Mouse (Mus musculus): ENCODE results near the gene Rpl9-ps6. TPM values are rescaled to one million over a fixed set of nuclear protein-coding genes. Genes with fewer than 3 reads are reported as not detected.

Gene Rpl9-ps6
- total RNA-seq, 1 experiment from 2014 or later, result 259 TPM

DNA sequence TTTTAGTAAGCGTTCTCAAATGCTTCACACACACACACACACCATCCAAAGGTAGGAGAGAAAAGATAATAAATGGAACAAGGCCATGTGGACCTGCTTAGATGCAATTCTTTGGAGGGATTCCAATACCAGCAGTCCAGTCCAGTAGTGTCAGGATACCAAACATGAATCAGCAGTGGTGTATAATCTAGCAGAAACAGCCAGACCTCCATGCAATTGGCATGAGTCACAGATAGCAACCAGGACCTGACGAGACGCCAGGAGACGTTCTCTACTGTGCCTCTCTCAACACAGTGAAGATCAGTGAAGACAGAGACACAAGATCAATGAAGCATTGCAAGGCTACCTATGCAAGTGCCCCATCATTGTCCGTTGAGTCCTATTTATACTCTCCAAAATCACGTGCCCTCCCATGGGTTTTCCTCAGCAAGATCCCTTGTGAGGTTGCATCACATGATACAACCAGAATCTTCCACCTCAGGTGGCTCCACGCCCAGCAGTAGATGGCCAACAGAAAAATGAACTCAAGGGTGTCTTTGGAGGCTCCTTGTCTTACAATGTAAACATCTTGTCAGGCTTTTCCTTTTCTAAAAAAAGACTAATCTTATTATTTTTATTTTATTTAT lies 49.6 kb downstream of the Rpl9-ps6 start:
- no peak for ATAC-seq (replicated peaks; ENCODE audit: low read depth, poor library complexity, severe bottlenecking)

Other genes starting within 250 kb of the Rpl9-ps6 start
- gene Sgms1, start 76.9 kb downstream of the Rpl9-ps6 start, total RNA-seq (2017), result 57.7 and 83.4 TPM in 2 replicates
- gene Minpp1, start 19.2 kb upstream of the Rpl9-ps6 start, total RNA-seq (2017), result 98.8 and 100 TPM in 2 replicates
- 3.0 and 3.9 TPM in 2 replicates for gene Papss2, start 129.2 kb upstream of the Rpl9-ps6 start, total RNA-seq (2017)

Data from common myeloid progenitor, adult 5-6 weeks (primary cell).